Comparison of ENCODE assay signal across 18 mouse cellular contexts in genomic region chr3:157203573-157203972, GRCm38 (mm10).
DNase-seq lines count a peak whose midpoint lies in the region; ATAC-seq lines count a peak whose summit lies in the region.
"Had no signal": no experiment of that assay in that cellular context is flagged by ENCODE, and none has a peak within 500 bp of the region (broad histone marks: within the 10 kb centered on the region; RNA-seq: fewer than 3 reads in every experiment).

No protein-coding gene starts in this region.

- no peaks in the 10 kb centered on the region for H3K36me3 ChIP-seq in forebrain, embryonic 13.5 days (ENCODE audit: poor library complexity, severe bottlenecking)
- H3K36me3 ChIP-seq in forebrain, embryonic 11.5 days (ENCODE audit: control insufficient read depth, insufficient read depth, low read length) = no peaks in the 10 kb centered on the region
- H3K36me3 ChIP-seq in forebrain, embryonic 16.5 days (ENCODE audit: control insufficient read depth, insufficient read depth) = no peaks in the 10 kb centered on the region
- no peaks in the 10 kb centered on the region for H3K36me3 ChIP-seq in kidney, embryonic 14.5 days (ENCODE audit: control insufficient read depth, insufficient read depth, low read length)
- H3K36me3 ChIP-seq: G1E; limb, embryonic 12.5 days; liver, embryonic 13.5 days; midbrain, embryonic 13.5 days; stomach, embryonic 15.5 days had no signal

- no peaks in the 10 kb centered on the region for H3K9me3 ChIP-seq in forebrain, embryonic 13.5 days (replicated peaks)
- no peaks in the 10 kb centered on the region for H3K9me3 ChIP-seq in forebrain, embryonic 11.5 days (ENCODE audit: control insufficient read depth, low read length)
- no peaks in the 10 kb centered on the region for H3K9me3 ChIP-seq in forebrain, embryonic 16.5 days (ENCODE audit: control insufficient read depth, low read length)
- no peaks in the 10 kb centered on the region for H3K9me3 ChIP-seq in kidney, embryonic 14.5 days (ENCODE audit: control insufficient read depth, low read length)
- H3K9me3 ChIP-seq: limb, embryonic 12.5 days; liver, embryonic 13.5 days; midbrain, embryonic 13.5 days; stomach, embryonic 15.5 days had no signal

- no peak overlapping the region for H3K9ac ChIP-seq in forebrain, embryonic 13.5 days
- no peak overlapping the region for H3K9ac ChIP-seq in forebrain, embryonic 11.5 days (ENCODE audit: low read length)
- H3K9ac ChIP-seq in forebrain, embryonic 16.5 days (replicated peaks; ENCODE audit: low read depth, low read length) = no peak overlapping the region
- H3K9ac ChIP-seq in kidney, embryonic 14.5 days (ENCODE audit: low read depth, low read length) = no peak overlapping the region
- H3K9ac ChIP-seq: limb, embryonic 12.5 days; liver, embryonic 13.5 days; midbrain, embryonic 13.5 days; stomach, embryonic 15.5 days had no signal

- 78% methylated on average over 8 of the region's 8 CpGs for WGBS in forebrain, embryonic 13.5 days
- 86% methylated on average over 8 of the region's 8 CpGs for WGBS in forebrain, embryonic 11.5 days
- WGBS in forebrain, embryonic 16.5 days = 62% methylated on average over 8 of the region's 8 CpGs
- 81% methylated on average over 8 of the region's 8 CpGs for whole genome bisulfite sequencing in kidney, embryonic 14.5 days

- H3K4me2 ChIP-seq in forebrain, embryonic 13.5 days = no peak overlapping the region
- H3K4me2 ChIP-seq in forebrain, embryonic 11.5 days (ENCODE audit: low read depth, low read length, severe bottlenecking) = no peak overlapping the region
- no peak overlapping the region for H3K4me2 ChIP-seq in forebrain, embryonic 16.5 days (ENCODE audit: low read length)
- H3K4me2 ChIP-seq in kidney, embryonic 14.5 days (replicated peaks; ENCODE audit: low read depth, low read length) = no peak overlapping the region
- H3K4me2 ChIP-seq: limb, embryonic 12.5 days; liver, embryonic 13.5 days; midbrain, embryonic 13.5 days; stomach, embryonic 15.5 days had no signal

- no peak overlapping the region for H3K4me3 ChIP-seq in forebrain, embryonic 13.5 days
- H3K4me3 ChIP-seq in forebrain, embryonic 11.5 days (ENCODE audit: low read depth, low read length) = no peak overlapping the region
- no peak overlapping the region for H3K4me3 ChIP-seq in forebrain, embryonic 16.5 days (replicated peaks; ENCODE audit: low read length)
- no peak overlapping the region for H3K4me3 ChIP-seq in kidney, embryonic 14.5 days (ENCODE audit: low read length)
- H3K4me3 ChIP-seq: limb, embryonic 12.5 days; liver, embryonic 13.5 days; midbrain, embryonic 13.5 days; stomach, embryonic 15.5 days had no signal

- no peaks in the 10 kb centered on the region for H3K4me1 ChIP-seq in forebrain, embryonic 13.5 days
- no peaks in the 10 kb centered on the region for H3K4me1 ChIP-seq in forebrain, embryonic 11.5 days (replicated peaks; ENCODE audit: control insufficient read depth, insufficient read depth, low read length)
- no peaks in the 10 kb centered on the region for H3K4me1 ChIP-seq in forebrain, embryonic 16.5 days (replicated peaks; ENCODE audit: control insufficient read depth, insufficient read depth, low read length)
- H3K4me1 ChIP-seq in kidney, embryonic 14.5 days (ENCODE audit: control insufficient read depth, insufficient read depth, low read length) = no peaks in the 10 kb centered on the region
- H3K4me1 ChIP-seq: limb, embryonic 12.5 days; liver, embryonic 13.5 days; midbrain, embryonic 13.5 days; stomach, embryonic 15.5 days had no signal

- no peaks in the 10 kb centered on the region for H3K27me3 ChIP-seq in forebrain, embryonic 13.5 days
- H3K27me3 ChIP-seq in forebrain, embryonic 11.5 days (ENCODE audit: control insufficient read depth, insufficient read depth, low read length) = no peaks in the 10 kb centered on the region
- no peaks in the 10 kb centered on the region for H3K27me3 ChIP-seq in forebrain, embryonic 16.5 days (replicated peaks; ENCODE audit: control insufficient read depth, insufficient read depth, low read length)
- H3K27me3 ChIP-seq in kidney, embryonic 14.5 days (ENCODE audit: control insufficient read depth, insufficient read depth, low read length) = no peaks in the 10 kb centered on the region
- H3K27me3 ChIP-seq: limb, embryonic 12.5 days; liver, embryonic 13.5 days; midbrain, embryonic 13.5 days; stomach, embryonic 15.5 days had no signal

- no peak for DNase-seq in forebrain, embryonic 11.5 days (ENCODE audit: low spot score)
- peak; percentile 30 for DNase-seq in left cerebral cortex, adult 11 months (ENCODE audit: low spot score)
- no peak for DNase-seq in left cerebral cortex, postnatal 4 days
- peak; percentile 43 to 66 for DNase-seq in left cerebral cortex, postnatal 14 days (ENCODE audit: low spot score in 2 of 2)
- no peak for DNase-seq in ovary, adult 18-20 months (ENCODE audit: low spot score)
- DNase-seq: cerebellum, postnatal 14 days; kidney, adult 2 months; kidney, postnatal 36 days; liver, embryonic 13.5 days; spleen, adult 18-20 months had no signal

- intact Hi-C loops in left cerebral cortex, postnatal 4 days (cut with DNase I) = no loop called here
- intact Hi-C loops in left cerebral cortex, postnatal 14 days (cut with DNase I) = no loop called here

- no peak overlapping the region for H3K27ac ChIP-seq in forebrain, embryonic 13.5 days
- no peak overlapping the region for H3K27ac ChIP-seq in forebrain, embryonic 11.5 days (ENCODE audit: low read depth, low read length)
- no peak overlapping the region for H3K27ac ChIP-seq in forebrain, embryonic 16.5 days (ENCODE audit: low read length)
- no peak overlapping the region for H3K27ac ChIP-seq in kidney, embryonic 14.5 days (ENCODE audit: low read depth, low read length)
- H3K27ac ChIP-seq: limb, embryonic 12.5 days; liver, embryonic 13.5 days; midbrain, embryonic 13.5 days; stomach, embryonic 15.5 days had no signal

- ATAC-seq in forebrain, embryonic 13.5 days = peak; percentile 73; the same call in 1 of the 2 replicates
- ATAC-seq in forebrain, embryonic 11.5 days (replicated peaks; ENCODE audit: low FRiP score) = no peak
- peak; percentile 86 for ATAC-seq in forebrain, embryonic 16.5 days
- ATAC-seq in kidney, embryonic 14.5 days (ENCODE audit: low FRiP score, low TSS enrichment) = no peak
- ATAC-seq: CD4-positive, CD25-positive, alpha-beta regulatory T cell, adult 4 months; midbrain, embryonic 13.5 days had no signal

Comparison
In these comparisons a context has a peak if more than half of its experiments do, and no peak if none do; other contexts are left out.
1. ATAC-seq: peak in forebrain, embryonic 13.5 days (single experiment) and forebrain, embryonic 16.5 days (single experiment); none in forebrain, embryonic 11.5 days (single experiment) and kidney, embryonic 14.5 days (single experiment).
2. DNase-seq: peak in left cerebral cortex, adult 11 months (single experiment) and left cerebral cortex, postnatal 14 days (2 of 2); none in forebrain, embryonic 11.5 days (single experiment), left cerebral cortex, postnatal 4 days (single experiment) and ovary, adult 18-20 months (single experiment).